Mouse (Mus musculus): ENCODE measurements around the gene Adam33. TPM values are rescaled to one million over a fixed set of nuclear protein-coding genes. Genes with fewer than 3 reads are reported as not detected.

Gene Adam33
- total and polyA plus RNA-seq, 2 experiments = 0.28 to 1.7 TPM

DNA sequence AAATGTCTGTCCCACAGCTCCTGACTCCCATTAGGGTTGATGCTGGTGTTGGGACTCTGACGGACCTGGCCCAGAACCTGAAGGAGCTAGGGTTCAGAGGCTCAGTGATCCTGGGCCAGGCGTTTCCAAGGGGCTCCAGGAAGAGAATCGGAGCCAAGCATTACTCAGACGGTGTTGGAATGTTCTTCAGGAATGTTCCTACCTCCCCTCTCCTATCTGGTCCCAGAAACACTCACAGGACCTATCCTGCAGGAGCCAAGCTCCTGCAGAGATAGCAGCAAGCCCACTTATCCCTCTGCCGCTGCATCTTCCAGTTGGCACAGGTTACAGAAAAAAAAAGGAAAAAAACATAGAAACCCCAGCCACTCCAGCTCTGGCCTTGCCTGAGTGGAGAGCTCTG, 2.0 kb downstream of the Adam33 start:
- DNase-seq (ENCODE audit: extremely low read depth, low read depth, low spot score) = no peak
- H3K36me3 ChIP-seq (ENCODE audit: control insufficient read depth, insufficient read depth, low read length) = no peaks in the 10 kb centered on the region
- H3K27me3 ChIP-seq (ENCODE audit: control insufficient read depth, insufficient read depth, low read length) = no peaks in the 10 kb centered on the region; the same call in 1 of the 2 replicates
- no peak overlapping the region for H3K4me3 ChIP-seq (ENCODE audit: insufficient read depth, low read depth, low read length)
- no peaks in the 10 kb centered on the region for H3K4me1 ChIP-seq (ENCODE audit: control insufficient read depth, insufficient read depth, low read length)
- no peak overlapping the region for H3K27ac ChIP-seq (replicated peaks; ENCODE audit: insufficient read depth, low read depth, low read length)
- TF ChIP-seq POLR2A (IDR thresholded peaks at IDR 0.05; ENCODE audit: extremely low read depth, insufficient read depth, low read length) = no peak
- TF ChIP-seq CTCF (IDR thresholded peaks at IDR 0.05; ENCODE audit: low read depth, low read length) = no peak
- H3K79me2 ChIP-seq (ENCODE audit: control insufficient read depth, insufficient read depth, low read length) = no peaks in the 10 kb centered on the region
- no peak overlapping the region for H3K9ac ChIP-seq (ENCODE audit: low read depth, low read length)
- WGBS = 57% methylated on average over 5 of the region's 5 CpGs

GRCm38 (mm10) chr2:131060784-131061183, 2.8 kb downstream of the Adam33 start:
- H3K27me3 ChIP-seq (ENCODE audit: control insufficient read depth, insufficient read depth, low read length) = no peaks in the 10 kb centered on the region; the same call in 1 of the 2 replicates
- no peaks in the 10 kb centered on the region for H3K4me1 ChIP-seq (ENCODE audit: control insufficient read depth, insufficient read depth, low read length)
- DNase-seq (ENCODE audit: extremely low read depth, low read depth, low spot score) = no peak
- H3K4me3 ChIP-seq (ENCODE audit: insufficient read depth, low read depth, low read length) = no peak overlapping the region
- WGBS = 82% methylated on average over 6 of the region's 6 CpGs
- H3K9ac ChIP-seq (ENCODE audit: low read depth, low read length) = no peak overlapping the region
- no peak overlapping the region for H3K27ac ChIP-seq (replicated peaks; ENCODE audit: insufficient read depth, low read depth, low read length)
- H3K79me2 ChIP-seq (ENCODE audit: control insufficient read depth, insufficient read depth, low read length) = no peaks in the 10 kb centered on the region
- TF ChIP-seq POLR2A (IDR thresholded peaks at IDR 0.05; ENCODE audit: extremely low read depth, insufficient read depth, low read length) (no peak), CTCF (IDR thresholded peaks at IDR 0.05; ENCODE audit: low read depth, low read length) (no peak)
- H3K36me3 ChIP-seq (ENCODE audit: control insufficient read depth, insufficient read depth, low read length) = no peaks in the 10 kb centered on the region

- Histone ChIP-seq H3K79me2 (ENCODE audit: control insufficient read depth, insufficient read depth, low read length) (no peaks in the 10 kb centered on the region), H3K36me3 (ENCODE audit: control insufficient read depth, insufficient read depth, low read length) (no peaks in the 10 kb centered on the region), H3K27ac (replicated peaks; ENCODE audit: insufficient read depth, low read depth, low read length) (no peak overlapping the region), H3K9ac (ENCODE audit: low read depth, low read length) (no peak overlapping the region), H3K4me3 (ENCODE audit: insufficient read depth, low read depth, low read length) (no peak overlapping the region), H3K27me3 (ENCODE audit: control insufficient read depth, insufficient read depth, low read length) (peaks cover 6% of the 10 kb centered on the region), H3K4me1 (ENCODE audit: control insufficient read depth, insufficient read depth, low read length) (no peaks in the 10 kb centered on the region)
- TF ChIP-seq CTCF (IDR thresholded peaks at IDR 0.05; ENCODE audit: low read depth, low read length) = no peak
- TF ChIP-seq POLR2A (IDR thresholded peaks at IDR 0.05; ENCODE audit: extremely low read depth, insufficient read depth, low read length) = no peak
- WGBS = 80% methylated on average over 9 of the region's 9 CpGs
- DNase-seq (ENCODE audit: extremely low read depth, low read depth, low spot score) = no peak
These were observed 3.7 kb downstream of the Adam33 start for GRCm38 (mm10) chr2:131059781-131060540.

DNA sequence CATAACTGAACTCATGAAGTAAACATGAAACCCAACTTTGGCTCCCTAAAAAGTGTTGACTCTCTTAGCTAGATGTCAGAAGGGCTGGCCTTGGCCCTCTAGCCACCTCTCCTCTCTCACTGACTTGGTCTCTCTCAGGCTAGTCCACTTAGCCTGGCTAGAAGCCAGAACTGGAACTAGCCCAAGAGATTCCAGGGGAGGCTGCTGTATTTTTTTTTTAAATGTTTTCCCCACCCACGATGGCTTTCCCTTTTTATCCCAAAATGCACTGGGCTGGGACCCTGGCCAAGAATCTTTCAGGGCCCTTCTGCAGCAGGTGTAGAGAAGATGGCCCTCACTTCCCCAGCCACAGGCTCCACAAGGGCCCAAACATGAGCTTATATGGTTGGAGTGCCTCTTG, 4.2 kb downstream of the Adam33 start:
- Histone ChIP-seq H3K9ac (ENCODE audit: low read depth, low read length) (no peak overlapping the region), H3K27me3 (ENCODE audit: control insufficient read depth, insufficient read depth, low read length) (peaks cover 10% of the 10 kb centered on the region), H3K79me2 (ENCODE audit: control insufficient read depth, insufficient read depth, low read length) (no peaks in the 10 kb centered on the region), H3K4me1 (ENCODE audit: control insufficient read depth, insufficient read depth, low read length) (no peaks in the 10 kb centered on the region), H3K27ac (replicated peaks; ENCODE audit: insufficient read depth, low read depth, low read length) (no peak overlapping the region), H3K4me3 (ENCODE audit: insufficient read depth, low read depth, low read length) (no peak overlapping the region), H3K36me3 (ENCODE audit: control insufficient read depth, insufficient read depth, low read length) (no peaks in the 10 kb centered on the region)
- no peak for TF ChIP-seq CTCF (IDR thresholded peaks at IDR 0.05; ENCODE audit: low read depth, low read length)
- TF ChIP-seq POLR2A (IDR thresholded peaks at IDR 0.05; ENCODE audit: extremely low read depth, insufficient read depth, low read length) = no peak
- 0% methylated on average over 1 of the region's 1 CpGs for WGBS
- peak; percentile 28 for DNase-seq (ENCODE audit: extremely low read depth, low read depth, low spot score)

DNA sequence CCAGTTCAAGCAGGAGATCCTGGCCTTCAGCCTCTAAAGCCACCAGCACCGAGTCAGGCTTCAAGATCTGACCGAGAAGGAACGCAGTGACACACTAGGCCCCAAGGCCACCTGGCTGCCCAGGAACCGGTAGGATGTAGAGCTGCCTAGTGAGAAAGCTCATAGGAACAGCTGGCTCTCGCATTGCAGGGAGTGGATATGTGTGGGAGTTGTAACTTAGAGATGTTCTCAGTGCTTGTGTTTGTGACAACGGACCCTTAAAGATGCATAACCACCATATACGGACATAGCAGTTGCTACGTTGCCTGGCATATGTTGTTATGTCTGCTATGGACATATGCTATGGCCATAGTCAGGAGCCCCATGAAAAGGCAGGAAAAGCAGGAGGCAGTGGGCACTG, 4.9 kb downstream of the Adam33 start:
- H3K27me3 ChIP-seq (ENCODE audit: control insufficient read depth, insufficient read depth, low read length) = peaks cover 10% of the 10 kb centered on the region
- 95% methylated on average over 8 of the region's 8 CpGs for WGBS
- TF ChIP-seq CTCF (IDR thresholded peaks at IDR 0.05; ENCODE audit: low read depth, low read length) (no peak), POLR2A (IDR thresholded peaks at IDR 0.05; ENCODE audit: extremely low read depth, insufficient read depth, low read length) (no peak)
- no peak overlapping the region for H3K27ac ChIP-seq (replicated peaks; ENCODE audit: insufficient read depth, low read depth, low read length)
- no peaks in the 10 kb centered on the region for H3K36me3 ChIP-seq (ENCODE audit: control insufficient read depth, insufficient read depth, low read length)
- no peaks in the 10 kb centered on the region for H3K79me2 ChIP-seq (ENCODE audit: control insufficient read depth, insufficient read depth, low read length)
- H3K9ac ChIP-seq (ENCODE audit: low read depth, low read length) = no peak overlapping the region
- no peaks in the 10 kb centered on the region for H3K4me1 ChIP-seq (ENCODE audit: control insufficient read depth, insufficient read depth, low read length)
- no peak overlapping the region for H3K4me3 ChIP-seq (ENCODE audit: insufficient read depth, low read depth, low read length)
- DNase-seq (ENCODE audit: extremely low read depth, low read depth, low spot score) = no peak

DNA sequence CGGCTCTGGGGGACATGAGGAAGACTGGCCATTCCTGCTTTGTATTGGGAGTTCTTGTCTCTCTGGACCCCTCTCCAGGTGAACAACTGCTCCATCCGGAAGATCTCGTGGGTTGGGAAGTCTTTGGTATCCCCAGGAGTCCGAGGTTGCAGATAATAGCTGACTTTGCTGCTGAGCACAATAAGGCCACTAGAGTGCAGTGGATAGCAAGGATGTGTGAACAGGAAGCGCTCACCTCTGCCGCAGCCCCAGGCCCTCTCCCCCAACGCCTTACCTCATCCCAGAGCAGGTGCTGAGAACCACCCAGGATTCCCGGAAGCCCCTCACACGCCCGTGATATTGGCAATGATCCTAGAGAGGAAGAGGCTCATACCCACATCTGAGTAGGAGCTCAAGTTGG, 7.4 kb downstream of the Adam33 start:
- H3K4me1 ChIP-seq (ENCODE audit: control insufficient read depth, insufficient read depth, low read length) = no peaks in the 10 kb centered on the region
- no peak overlapping the region for H3K9ac ChIP-seq (ENCODE audit: low read depth, low read length)
- H3K27me3 ChIP-seq (ENCODE audit: control insufficient read depth, insufficient read depth, low read length) = peaks cover 10% of the 10 kb centered on the region
- peak; percentile 8 for DNase-seq (ENCODE audit: extremely low read depth, low read depth, low spot score)
- no peaks in the 10 kb centered on the region for H3K36me3 ChIP-seq (ENCODE audit: control insufficient read depth, insufficient read depth, low read length)
- H3K27ac ChIP-seq (replicated peaks; ENCODE audit: insufficient read depth, low read depth, low read length) = no peak overlapping the region
- no peak overlapping the region for H3K4me3 ChIP-seq (ENCODE audit: insufficient read depth, low read depth, low read length)
- TF ChIP-seq POLR2A (IDR thresholded peaks at IDR 0.05; ENCODE audit: extremely low read depth, insufficient read depth, low read length) (no peak), CTCF (IDR thresholded peaks at IDR 0.05; ENCODE audit: low read depth, low read length) (peak; percentile 57)
- no peaks in the 10 kb centered on the region for H3K79me2 ChIP-seq (ENCODE audit: control insufficient read depth, insufficient read depth, low read length)
- 7% methylated on average over 10 of the region's 10 CpGs for WGBS
